Mouse (Mus musculus): ENCODE data around the gene Gm49403. TPM values are rescaled to one million over a fixed set of nuclear protein-coding genes. Genes with fewer than 3 reads are reported as not detected.

Gm49403 gene
- polyA plus RNA-seq, 1 experiment, result not detected

- peak overlapping the region; percentile 53 for H3K27ac ChIP-seq (ENCODE audit: insufficient read depth, low read length)
- DNase-seq (ENCODE audit: low read depth in 1 of 2, low spot score in 2 of 2), result no peak
- no peak for TF ChIP-seq POLR2A (IDR thresholded peaks at IDR 0.05; ENCODE audit: low read depth, low read length)
- no peak for TF ChIP-seq CTCF (IDR thresholded peaks at IDR 0.05; ENCODE audit: extremely low read depth, insufficient read depth, insufficient read length, insufficient replicate concordance)
- no peak overlapping the region for H3K4me3 ChIP-seq (ENCODE audit: extremely low read depth, insufficient read depth, insufficient read length)
- 44% methylated on average over 3 of the region's 3 CpGs for WGBS
- H3K36me3 ChIP-seq (ENCODE audit: control insufficient read depth, insufficient read depth, low read length), result peaks cover 29% of the 10 kb centered on the region
- peaks cover 7% of the 10 kb centered on the region for H3K4me1 ChIP-seq (ENCODE audit: control insufficient read depth, insufficient read depth, insufficient read length)
- H3K27me3 ChIP-seq (ENCODE audit: control insufficient read depth, insufficient read depth, low read length), result no peaks in the 10 kb centered on the region
Observed at GRCm38 (mm10) chr19:8919000-8919399, 35.3 kb downstream of the Gm49403 start.

- no peak for TF ChIP-seq POLR2A (IDR thresholded peaks at IDR 0.05; ENCODE audit: low read depth, low read length)
- TF ChIP-seq CTCF (IDR thresholded peaks at IDR 0.05; ENCODE audit: extremely low read depth, insufficient read depth, insufficient read length, insufficient replicate concordance), result no peak
- Histone ChIP-seq H3K4me3 (ENCODE audit: extremely low read depth, insufficient read depth, insufficient read length) (no peak overlapping the region), H3K27ac (ENCODE audit: insufficient read depth, low read length) (peak overlapping the region; percentile 76), H3K36me3 (ENCODE audit: control insufficient read depth, insufficient read depth, low read length) (peaks cover 22% of the 10 kb centered on the region), H3K27me3 (ENCODE audit: control insufficient read depth, insufficient read depth, low read length) (no peaks in the 10 kb centered on the region), H3K4me1 (ENCODE audit: control insufficient read depth, insufficient read depth, insufficient read length) (peaks cover 7% of the 10 kb centered on the region)
- no peak for DNase-seq (ENCODE audit: low read depth in 1 of 2, low spot score in 2 of 2)
- 61% methylated on average over 6 of the region's 6 CpGs for WGBS
Observed at GRCm38 (mm10) chr19:8919684-8920072, 35.9 kb downstream of the Gm49403 start.

- WGBS, result 1% methylated on average over 50 of the region's 50 CpGs
- Histone ChIP-seq H3K4me1 (ENCODE audit: control insufficient read depth, insufficient read depth, insufficient read length) (peaks cover 7% of the 10 kb centered on the region), H3K4me3 (ENCODE audit: extremely low read depth, insufficient read depth, insufficient read length) (peak within 1 kb of the TSS; percentile 87), H3K27ac (ENCODE audit: insufficient read depth, low read length) (peak within 1 kb of the TSS; percentile 76), H3K27me3 (ENCODE audit: control insufficient read depth, insufficient read depth, low read length) (no peaks in the 10 kb centered on the region), H3K36me3 (ENCODE audit: control insufficient read depth, insufficient read depth, low read length) (peaks cover 17% of the 10 kb centered on the region)
- peak in 1 of 2 experiments; percentile 83 for DNase-seq (ENCODE audit: low read depth in 1 of 2, low spot score in 2 of 2)
- TF ChIP-seq CTCF (IDR thresholded peaks at IDR 0.05; ENCODE audit: extremely low read depth, insufficient read depth, insufficient read length, insufficient replicate concordance) (no peak), POLR2A (IDR thresholded peaks at IDR 0.05; ENCODE audit: low read depth, low read length) (peak; percentile 61)
Observed at GRCm38 (mm10) chr19:8920073-8920736, 36.5 kb downstream of the Gm49403 start, which contains the start of gene B3gat3. B3gat3 (plus strand) TSS chr19:8920374.

GRCm38 (mm10) chr19:8920836-8921291 is 37.1 kb downstream of the Gm49403 start:
- peaks cover 13% of the 10 kb centered on the region for H3K36me3 ChIP-seq (ENCODE audit: control insufficient read depth, insufficient read depth, low read length)
- peak overlapping the region; percentile 76 for H3K27ac ChIP-seq (ENCODE audit: insufficient read depth, low read length)
- TF ChIP-seq CTCF (IDR thresholded peaks at IDR 0.05; ENCODE audit: extremely low read depth, insufficient read depth, insufficient read length, insufficient replicate concordance) (no peak), POLR2A (IDR thresholded peaks at IDR 0.05; ENCODE audit: low read depth, low read length) (no peak)
- H3K27me3 ChIP-seq (ENCODE audit: control insufficient read depth, insufficient read depth, low read length), result no peaks in the 10 kb centered on the region
- no peak for DNase-seq (ENCODE audit: low read depth in 1 of 2, low spot score in 2 of 2)
- peak overlapping the region; percentile 87 for H3K4me3 ChIP-seq (ENCODE audit: extremely low read depth, insufficient read depth, insufficient read length)
- under 1% methylated on average over 6 of the region's 6 CpGs for WGBS
- peaks cover 7% of the 10 kb centered on the region for H3K4me1 ChIP-seq (ENCODE audit: control insufficient read depth, insufficient read depth, insufficient read length)

GRCm38 (mm10) chr19:8921741-8922140 is 38.0 kb downstream of the Gm49403 start:
- no peak for DNase-seq (ENCODE audit: low read depth in 1 of 2, low spot score in 2 of 2)
- 72% methylated on average over 9 of the region's 9 CpGs for WGBS

GRCm38 (mm10) chr19:8926766-8927165 is 43.0 kb downstream of the Gm49403 start:
- Histone ChIP-seq H3K27me3 (ENCODE audit: control insufficient read depth, insufficient read depth, low read length) (no peaks in the 10 kb centered on the region), H3K4me3 (ENCODE audit: extremely low read depth, insufficient read depth, insufficient read length) (no peak overlapping the region), H3K4me1 (ENCODE audit: control insufficient read depth, insufficient read depth, insufficient read length) (peaks cover 19% of the 10 kb centered on the region), H3K27ac (ENCODE audit: insufficient read depth, low read length) (peak overlapping the region; percentile 72), H3K36me3 (ENCODE audit: control insufficient read depth, insufficient read depth, low read length) (peaks cover 18% of the 10 kb centered on the region)
- WGBS, result 35% methylated on average over 2 of the region's 2 CpGs
- TF ChIP-seq CTCF (IDR thresholded peaks at IDR 0.05; ENCODE audit: extremely low read depth, insufficient read depth, insufficient read length, insufficient replicate concordance) (no peak), POLR2A (IDR thresholded peaks at IDR 0.05; ENCODE audit: low read depth, low read length) (no peak)
- peak in 1 of 2 experiments; percentile 50 for DNase-seq (ENCODE audit: low read depth in 1 of 2, low spot score in 2 of 2)

More at GRCm38 (mm10) chr19:8921741-8922140, 38.0 kb downstream of the Gm49403 start:
- H3K4me1 ChIP-seq (ENCODE audit: control insufficient read depth, insufficient read depth, insufficient read length), result peaks cover 10% of the 10 kb centered on the region
- no peak overlapping the region for H3K4me3 ChIP-seq (ENCODE audit: extremely low read depth, insufficient read depth, insufficient read length)
- H3K27me3 ChIP-seq (ENCODE audit: control insufficient read depth, insufficient read depth, low read length), result no peaks in the 10 kb centered on the region
- H3K36me3 ChIP-seq (ENCODE audit: control insufficient read depth, insufficient read depth, low read length), result peaks cover 10% of the 10 kb centered on the region
- no peak for TF ChIP-seq CTCF (IDR thresholded peaks at IDR 0.05; ENCODE audit: extremely low read depth, insufficient read depth, insufficient read length, insufficient replicate concordance)
- no peak for TF ChIP-seq POLR2A (IDR thresholded peaks at IDR 0.05; ENCODE audit: low read depth, low read length)
- no peak overlapping the region for H3K27ac ChIP-seq (ENCODE audit: insufficient read depth, low read length)
